Mouse (Mus musculus): ENCODE results near the gene Cask. TPM values are rescaled to one million over a fixed set of nuclear protein-coding genes. Genes with fewer than 3 reads are reported as not detected.

Gene Cask
- total RNA-seq (2012; rRNA removed), result 9.4 and 10.6 TPM in 2 replicates
- polyA plus RNA-seq (2012; ENCODE audit: insufficient read depth in 1 of 2, insufficient read length in 2 of 2, low read depth in 1 of 2, low replicate concordance in 2 of 2, missing spikeins in 1 of 2), result 10 to 100 TPM in 1 of 2 experiments, not detected in 1; 13.3 TPM

DNA sequence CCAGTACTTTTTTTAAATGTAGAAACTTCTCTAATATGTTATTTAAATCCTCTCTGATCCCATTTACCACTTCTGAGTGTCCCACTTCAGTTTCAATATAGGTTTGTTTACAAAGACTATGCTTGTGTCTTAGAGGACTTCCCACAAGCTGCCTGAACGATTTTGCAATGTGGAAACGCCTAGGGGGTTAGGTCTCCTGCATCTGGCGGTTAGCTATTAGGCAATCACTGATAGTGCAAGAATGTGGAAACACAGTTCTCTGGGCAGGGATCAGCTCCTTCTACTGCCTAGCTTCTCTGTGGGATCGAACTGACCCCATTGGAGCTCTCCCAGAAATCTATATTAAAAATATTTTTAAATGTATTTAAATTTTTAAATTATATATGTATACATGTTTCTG, at the start of gene Cask:
TSS of gene Cask (minus strand) at position 83 of the 400 bp plus-strand sequence.
- DNase-seq (ENCODE audit: low read depth, low spot score), result peak; percentile 12
- Histone ChIP-seq H3K9me3 (replicated peaks; ENCODE audit: insufficient read depth, low read length) (no peaks in the 10 kb centered on the region), H3K4me1 (ENCODE audit: control insufficient read depth in 1 of 2, insufficient read depth in 2 of 2, low read length in 2 of 2) (peaks cover 9 to 10% of the 10 kb centered on the region in 2 experiments; a peak in 3 of 4 replicates), H3K27ac (ENCODE audit: control insufficient read depth, low read depth, low read length) (no peak within 1 kb of the TSS), H3K27me3 (ENCODE audit: control insufficient read depth in 1 of 2, insufficient read depth in 2 of 2, low read length in 2 of 2) (peaks cover 0 to 1% of the 10 kb centered on the region in 2 experiments; a peak in 2 of 4 replicates), H3K36me3 (ENCODE audit: control insufficient read depth in 1 of 2, insufficient read depth in 2 of 2, low read length in 2 of 2) (peaks cover 0 to 3% of the 10 kb centered on the region in 2 experiments; a peak in 2 of 4 replicates), H3K79me2 (ENCODE audit: control insufficient read depth, insufficient read depth, low read length, poor library complexity) (peaks cover 2% of the 10 kb centered on the region; the same call in 1 of the 2 replicates), H3K9ac (ENCODE audit: control insufficient read depth, low read depth, low read length, poor library complexity, severe bottlenecking) (no peak within 1 kb of the TSS), H3K4me3 (ENCODE audit: control insufficient read depth in 1 of 2, insufficient read depth in 1 of 2, low read depth in 2 of 2, low read length in 2 of 2) (no peak within 1 kb of the TSS)
- no peak for TF ChIP-seq HCFC1 (IDR thresholded peaks at IDR 0.05; ENCODE audit: low read depth, low read length)
- no peak for TF ChIP-seq TCF12 (IDR thresholded peaks at IDR 0.05; ENCODE audit: low read depth, low read length)
- no peak for TF ChIP-seq TAL1 (IDR thresholded peaks at IDR 0.05; ENCODE audit: low read length)
- no peak for TF ChIP-seq E2F4 (IDR thresholded peaks at IDR 0.05; ENCODE audit: borderline replicate concordance, low read depth, low read length)
- TF ChIP-seq ZNF384 (IDR thresholded peaks at IDR 0.05; ENCODE audit: low read depth, low read length), result no peak
- TF ChIP-seq MEF2A (IDR thresholded peaks at IDR 0.05; ENCODE audit: extremely low read depth, insufficient replicate concordance, low read depth, low read length, poor library complexity, severe bottlenecking), result no peak
- TF ChIP-seq MYC (IDR thresholded peaks at IDR 0.05; ENCODE audit: low read depth, low read length), result no peak
- no peak for TF ChIP-seq CHD2 (IDR thresholded peaks at IDR 0.05; ENCODE audit: low read length)
- TF ChIP-seq JUND (IDR thresholded peaks at IDR 0.05; ENCODE audit: low read depth, low read length), result no peak
- no peak for TF ChIP-seq SMC3 (IDR thresholded peaks at IDR 0.05; ENCODE audit: low read depth, low read length)
- no peak for TF ChIP-seq BHLHE40 (IDR thresholded peaks at IDR 0.05; ENCODE audit: borderline replicate concordance, low read depth, low read length)

DNA sequence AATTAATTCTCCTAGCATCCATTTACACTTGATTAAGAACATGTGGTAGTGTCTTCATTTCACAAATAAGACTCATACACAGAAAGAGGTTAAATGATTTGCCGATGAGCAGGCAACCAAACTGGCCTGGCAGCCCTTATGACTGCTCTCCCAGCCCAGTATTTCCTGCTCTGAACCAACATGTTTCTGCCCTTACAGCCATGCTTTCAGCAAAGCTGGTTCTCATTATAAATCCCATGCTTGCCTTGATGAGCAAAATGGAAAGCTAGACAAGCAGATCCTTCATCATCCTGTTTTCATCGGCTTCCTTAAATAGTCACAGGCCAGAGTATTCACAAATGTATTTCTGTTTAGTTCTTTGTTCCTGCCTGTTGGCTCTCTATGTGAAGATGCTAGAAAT, 38.8 kb upstream of the Cask start:
- no peak overlapping the region for H3K4me3 ChIP-seq (ENCODE audit: control insufficient read depth in 1 of 2, insufficient read depth in 1 of 2, low read depth in 2 of 2, low read length in 2 of 2)
- TF ChIP-seq CHD1 (IDR thresholded peaks at IDR 0.05; ENCODE audit: low read depth, low read length) (no peak), TAL1 (IDR thresholded peaks at IDR 0.05; ENCODE audit: low read length) (no peak), MXI1 (IDR thresholded peaks at IDR 0.05; ENCODE audit: low read depth, low read length) (no peak), TBP (IDR thresholded peaks at IDR 0.05; ENCODE audit: low read depth, low read length) (no peak), GATA1 (IDR thresholded peaks at IDR 0.05; ENCODE audit: low read depth, low read length) (no peak), ZMIZ1 (IDR thresholded peaks at IDR 0.05; ENCODE audit: low read depth, low read length) (no peak), CHD2 (IDR thresholded peaks at IDR 0.05; ENCODE audit: low read length) (no peak), HCFC1 (IDR thresholded peaks at IDR 0.05; ENCODE audit: low read depth, low read length) (no peak), ZNF384 (IDR thresholded peaks at IDR 0.05; ENCODE audit: low read depth, low read length) (no peak), GABPA (IDR thresholded peaks at IDR 0.05; ENCODE audit: low read depth, low read length) (no peak), RAD21 (IDR thresholded peaks at IDR 0.05; ENCODE audit: low read depth, low read length) (no peak), NELFE (IDR thresholded peaks at IDR 0.05; ENCODE audit: low read depth, low read length) (no peak), TCF12 (IDR thresholded peaks at IDR 0.05; ENCODE audit: low read depth, low read length) (no peak), RCOR1 (IDR thresholded peaks at IDR 0.05; ENCODE audit: low read depth, low read length) (no peak), POLR2AphosphoS5 (IDR thresholded peaks at IDR 0.05; ENCODE audit: borderline replicate concordance, low read depth, low read length) (no peak)
- no peak for DNase-seq (ENCODE audit: low read depth, low spot score)
- no peaks in the 10 kb centered on the region for H3K9me3 ChIP-seq (replicated peaks; ENCODE audit: insufficient read depth, low read length)
- H3K27ac ChIP-seq (ENCODE audit: control insufficient read depth, low read depth, low read length), result no peak overlapping the region
- H3K79me2 ChIP-seq (ENCODE audit: control insufficient read depth, insufficient read depth, low read length, poor library complexity), result no peaks in the 10 kb centered on the region
- H3K4me1 ChIP-seq (ENCODE audit: control insufficient read depth in 1 of 2, insufficient read depth in 2 of 2, low read length in 2 of 2), result no peaks in the 10 kb centered on the region
- H3K27me3 ChIP-seq (ENCODE audit: control insufficient read depth in 1 of 2, insufficient read depth in 2 of 2, low read length in 2 of 2), result no peaks in the 10 kb centered on the region
- no peak overlapping the region for H3K9ac ChIP-seq (ENCODE audit: control insufficient read depth, low read depth, low read length, poor library complexity, severe bottlenecking)
- H3K36me3 ChIP-seq (ENCODE audit: control insufficient read depth in 1 of 2, insufficient read depth in 2 of 2, low read length in 2 of 2), result no peaks in the 10 kb centered on the region
